Mouse (Mus musculus) erythroblast, embryonic 14.5 days (primary cell): ENCODE measurements around the gene Taf1d.

Experiments used
- GATA1 ChIP-seq: IDR thresholded peaks from 2 replicates; pipeline ENCODE4 v1.6.1; 2012; ENCODE audit warnings: low read length, inconsistent platforms, mixed read lengths
- TAL1 ChIP-seq: IDR thresholded peaks from 3 replicates; pipeline ENCODE4 v1.6.1; 2012; ENCODE audit warnings: low read length, inconsistent platforms, mixed read lengths

GRCm38 (mm10) chr9:15337776-15338175 lies 31.8 kb downstream of the Taf1d start:
- TF ChIP-seq TAL1 (no peak), GATA1 (no peak)
